Mouse (Mus musculus): ENCODE data around the gene Alkbh2. TPM values are rescaled to one million over a fixed set of nuclear protein-coding genes. Genes with fewer than 3 reads are reported as not detected.
A peak's percentile ranks its signal among the peaks of the same experiment; 100 is the strongest.

The Alkbh2 gene
- polyA plus RNA-seq (2016; fragmentation: Nextera tagmentation; extraction: Ambion mirVana), result 14.6 and 14.7 TPM in 2 replicates

DNA sequence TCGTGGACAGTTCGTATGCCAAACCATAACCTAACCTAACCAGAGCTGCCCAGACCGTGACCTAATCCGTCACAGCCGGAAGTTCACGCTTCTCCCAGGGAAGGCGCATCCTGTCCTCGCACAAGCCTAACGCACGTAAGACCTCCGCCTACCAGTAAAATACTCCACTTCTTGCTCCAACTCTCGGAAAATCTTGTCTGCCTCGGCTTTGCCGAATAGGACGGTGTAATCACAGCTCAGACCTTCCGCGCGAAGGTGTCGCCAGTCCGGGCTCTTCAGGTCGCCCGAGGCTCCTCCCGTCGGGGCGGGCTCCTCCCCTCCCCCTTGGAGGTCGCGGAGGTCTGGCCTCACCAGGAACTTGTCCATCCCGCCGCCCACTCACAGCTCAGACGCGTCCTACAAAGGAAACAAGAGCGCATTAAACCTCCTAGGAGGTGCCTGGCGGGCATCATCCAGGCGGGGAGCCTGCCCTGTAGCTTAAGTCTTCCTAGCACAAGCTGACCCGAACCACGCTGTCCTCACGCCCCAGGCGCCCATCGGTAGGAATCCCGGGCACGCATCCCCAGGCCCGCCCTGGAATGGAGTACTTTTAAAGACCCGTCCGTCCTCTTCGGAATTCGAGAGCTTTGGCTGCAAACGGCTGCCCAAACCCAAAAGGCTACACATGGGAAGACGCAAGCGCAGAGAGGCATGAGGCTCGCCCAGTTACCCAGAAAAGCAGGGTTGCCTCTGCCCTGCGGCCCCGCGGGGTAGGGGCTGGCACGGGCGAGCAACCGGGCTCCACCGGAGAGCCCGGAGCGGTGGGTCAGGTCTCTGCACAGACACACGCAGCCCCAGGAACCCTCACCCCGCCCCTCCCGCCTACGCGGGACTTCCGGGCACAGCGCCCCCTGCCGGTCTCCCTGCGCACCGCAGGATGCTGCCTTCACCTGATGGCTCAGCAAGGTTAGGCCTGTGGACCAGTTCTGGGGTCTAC, at the start of gene Alkbh2:
TSS of gene Alkbh2 (minus strand) at position 845 of the 976 bp plus-strand sequence.
- ATAC-seq (ENCODE audit: insufficient number of reproducible peaks, insufficient read depth, low FRiP score, low TSS enrichment), result no peak
- WGBS, result under 1% methylated on average over 69 of the region's 69 CpGs

DNA sequence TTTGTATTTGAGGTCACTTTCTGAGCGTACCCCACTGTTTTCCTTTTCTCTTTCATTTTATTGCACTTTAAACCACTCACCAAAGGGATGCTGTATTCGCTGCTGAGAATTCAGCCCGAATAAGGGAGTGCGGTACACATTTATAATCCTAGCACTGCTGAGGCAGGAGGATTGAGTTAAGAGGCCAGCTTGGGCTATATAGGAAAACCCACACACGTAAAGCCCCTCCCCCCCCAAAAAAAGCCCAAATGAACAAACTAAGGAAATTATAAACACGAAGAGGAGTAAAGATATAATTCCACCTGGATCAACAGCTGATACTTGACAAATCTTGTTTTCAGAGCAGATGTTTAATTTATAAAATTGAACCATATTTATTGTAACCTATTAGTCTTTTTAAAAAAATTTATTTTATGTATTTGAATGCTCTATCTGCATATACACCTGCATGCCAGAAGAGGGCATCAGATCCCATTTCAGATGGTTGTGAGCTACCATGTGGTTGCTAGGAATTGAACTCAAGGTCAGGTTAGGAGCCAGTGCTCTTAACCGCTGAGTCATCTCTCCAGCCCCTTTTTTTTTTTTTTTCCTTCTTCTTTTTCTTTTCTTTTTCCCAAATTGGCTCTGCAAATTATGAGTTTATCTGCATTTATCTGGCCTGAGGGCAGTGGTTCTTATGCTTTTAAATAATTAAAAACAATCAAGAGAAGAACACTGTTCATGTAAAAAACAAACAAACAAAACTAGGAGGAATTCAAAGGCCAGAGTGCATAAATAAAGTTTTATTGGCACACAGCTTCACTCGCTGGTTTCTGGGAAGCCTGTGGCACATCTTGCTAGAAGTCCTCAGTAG, 48.8 kb upstream of the Alkbh2 start:
- no peaks in the 10 kb centered on the region for H3K9me3 ChIP-seq
- peak overlapping the region; percentile 53; the same call in 1 of the 2 replicates for H3K9ac ChIP-seq
- ATAC-seq (ENCODE audit: insufficient number of reproducible peaks, insufficient read depth, low FRiP score, low TSS enrichment), result no peak
- peaks cover 4% of the 10 kb centered on the region; the same call in 1 of the 2 replicates for H3K27me3 ChIP-seq
- no peak overlapping the region for H3K27ac ChIP-seq
- H3K36me3 ChIP-seq, result no peaks in the 10 kb centered on the region
- H3K4me3 ChIP-seq, result peak overlapping the region; percentile 47
- peaks cover 13% of the 10 kb centered on the region; the same call in 1 of the 2 replicates for H3K4me1 ChIP-seq
- H3K4me2 ChIP-seq (replicated peaks), result peak overlapping the region; percentile 82
- WGBS, result 56% methylated on average over 8 of the region's 8 CpGs

More for the DNA sequence above, at the start of gene Alkbh2:
- Histone ChIP-seq H3K4me3 (peak within 1 kb of the TSS; percentile 51), H3K4me1 (peaks cover 17% of the 10 kb centered on the region), H3K27ac (peak within 1 kb of the TSS; percentile 85), H3K36me3 (peaks cover 31% of the 10 kb centered on the region), H3K4me2 (replicated peaks) (peak within 1 kb of the TSS; percentile 76), H3K9ac (peak within 1 kb of the TSS; percentile 61), H3K9me3 (no peaks in the 10 kb centered on the region), H3K27me3 (no peaks in the 10 kb centered on the region)

DNA sequence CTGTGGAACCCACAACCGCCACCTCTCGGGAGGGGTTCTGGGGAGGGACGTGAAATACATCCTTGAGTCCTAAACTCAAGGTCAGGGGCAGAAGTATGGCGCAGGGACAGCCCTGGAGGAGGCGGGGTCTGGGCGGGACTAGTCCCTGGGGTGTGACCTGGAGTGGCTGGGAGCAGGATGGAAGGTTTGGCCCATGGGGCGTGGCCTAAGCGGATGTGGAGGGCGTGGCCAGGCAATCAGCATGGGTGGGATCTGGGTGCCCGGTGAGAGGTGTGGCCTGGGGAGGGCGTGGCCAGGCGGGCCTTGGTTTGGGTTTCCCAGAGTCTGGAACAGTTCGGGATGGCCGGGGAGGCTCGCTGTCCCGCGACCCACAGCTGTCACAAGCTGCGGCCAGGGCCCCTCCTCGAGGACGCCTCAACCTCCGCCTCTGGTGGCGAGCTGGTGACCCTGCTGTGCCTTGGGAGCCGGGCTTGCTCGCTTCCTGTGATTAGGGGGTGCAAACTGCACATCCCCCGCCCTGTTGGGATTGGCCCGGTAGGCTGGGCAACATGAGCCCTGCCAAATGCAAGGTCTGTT, 47.7 kb upstream of the Alkbh2 start:
- no peaks in the 10 kb centered on the region for H3K9me3 ChIP-seq
- H3K4me1 ChIP-seq, result peaks cover 13% of the 10 kb centered on the region; the same call in 1 of the 2 replicates
- peak overlapping the region; percentile 53 for H3K9ac ChIP-seq
- peak; percentile 86 for ATAC-seq (ENCODE audit: insufficient number of reproducible peaks, insufficient read depth, low FRiP score, low TSS enrichment)
- no peak overlapping the region for H3K27ac ChIP-seq
- under 1% methylated on average over 26 of the region's 26 CpGs for WGBS
- H3K4me3 ChIP-seq, result peak overlapping the region; percentile 47
- peak overlapping the region; percentile 82 for H3K4me2 ChIP-seq (replicated peaks)
- peaks cover 4% of the 10 kb centered on the region; the same call in 1 of the 2 replicates for H3K27me3 ChIP-seq
- H3K36me3 ChIP-seq, result no peaks in the 10 kb centered on the region

DNA sequence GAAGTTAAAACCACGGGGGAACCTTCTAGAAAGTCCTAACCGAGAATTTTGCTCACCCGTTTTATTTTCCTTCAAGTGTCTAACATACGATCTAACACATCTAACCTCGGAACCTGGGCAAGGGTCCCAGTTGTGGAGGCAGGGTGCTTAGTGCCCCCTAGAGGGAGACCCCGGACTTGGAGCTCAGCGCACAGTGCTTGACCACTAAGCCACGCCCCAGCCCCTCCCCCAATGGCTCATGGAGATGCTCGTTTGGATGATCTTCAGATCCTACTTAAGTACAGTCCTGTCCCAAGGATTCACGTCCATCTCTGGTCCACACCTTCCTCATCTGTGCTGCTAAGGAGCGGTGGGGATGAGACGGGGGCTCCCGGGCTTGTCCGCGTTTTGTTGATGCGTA, 46.6 kb upstream of the Alkbh2 start:
- no peak overlapping the region for H3K27ac ChIP-seq
- H3K9ac ChIP-seq, result no peak overlapping the region
- peaks cover 13% of the 10 kb centered on the region; the same call in 1 of the 2 replicates for H3K4me1 ChIP-seq
- ATAC-seq (ENCODE audit: insufficient number of reproducible peaks, insufficient read depth, low FRiP score, low TSS enrichment), result no peak
- peaks cover 4% of the 10 kb centered on the region; the same call in 1 of the 2 replicates for H3K27me3 ChIP-seq
- H3K4me2 ChIP-seq (replicated peaks), result peak overlapping the region; percentile 24
- no peaks in the 10 kb centered on the region for H3K36me3 ChIP-seq
- H3K9me3 ChIP-seq, result no peaks in the 10 kb centered on the region
- WGBS, result 15% methylated on average over 16 of the region's 16 CpGs
- H3K4me3 ChIP-seq, result no peak overlapping the region

DNA sequence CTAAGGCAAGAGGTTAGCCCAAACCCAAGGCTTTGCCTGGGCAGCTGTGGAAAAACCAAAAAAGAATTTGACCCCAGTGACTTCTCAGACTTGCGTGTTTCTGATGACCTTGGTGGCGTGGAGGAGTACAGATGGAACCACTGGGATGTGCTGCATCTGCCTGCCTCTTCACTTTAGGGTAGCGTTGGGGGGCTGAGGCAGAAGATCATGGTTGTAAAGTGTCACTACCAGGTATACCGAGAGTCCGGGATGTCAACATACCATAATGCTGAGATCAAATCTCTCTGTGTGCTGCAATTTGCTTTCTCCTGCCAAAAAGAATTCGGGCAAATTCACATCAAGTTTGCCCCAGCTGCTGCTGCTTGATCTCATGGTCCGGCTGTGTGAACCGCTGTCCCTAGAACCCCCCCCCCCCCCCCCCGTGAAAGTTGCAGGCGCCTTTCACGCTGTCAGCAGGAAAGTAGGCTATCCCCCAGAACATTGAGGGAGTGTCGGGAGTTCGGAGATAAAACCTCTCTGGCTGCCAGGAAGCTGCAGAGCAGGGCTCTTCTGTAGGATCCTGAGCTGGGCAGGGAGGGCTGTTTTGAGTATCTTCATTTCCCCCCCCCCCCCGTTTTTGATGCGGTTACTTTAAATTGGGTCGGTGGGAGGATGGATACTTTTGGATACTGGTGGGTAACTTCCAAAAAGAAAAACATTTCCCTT, 46.0 kb upstream of the Alkbh2 start:
- ATAC-seq (ENCODE audit: insufficient number of reproducible peaks, insufficient read depth, low FRiP score, low TSS enrichment), result no peak
- WGBS, result 31% methylated on average over 16 of the region's 16 CpGs
- Histone ChIP-seq H3K9ac (no peak overlapping the region), H3K27ac (no peak overlapping the region), H3K27me3 (peaks cover 4% of the 10 kb centered on the region; the same call in 1 of the 2 replicates), H3K4me1 (peaks cover 13% of the 10 kb centered on the region; the same call in 1 of the 2 replicates), H3K9me3 (no peaks in the 10 kb centered on the region), H3K4me2 (replicated peaks) (peak overlapping the region; percentile 24), H3K36me3 (no peaks in the 10 kb centered on the region), H3K4me3 (no peak overlapping the region)

DNA sequence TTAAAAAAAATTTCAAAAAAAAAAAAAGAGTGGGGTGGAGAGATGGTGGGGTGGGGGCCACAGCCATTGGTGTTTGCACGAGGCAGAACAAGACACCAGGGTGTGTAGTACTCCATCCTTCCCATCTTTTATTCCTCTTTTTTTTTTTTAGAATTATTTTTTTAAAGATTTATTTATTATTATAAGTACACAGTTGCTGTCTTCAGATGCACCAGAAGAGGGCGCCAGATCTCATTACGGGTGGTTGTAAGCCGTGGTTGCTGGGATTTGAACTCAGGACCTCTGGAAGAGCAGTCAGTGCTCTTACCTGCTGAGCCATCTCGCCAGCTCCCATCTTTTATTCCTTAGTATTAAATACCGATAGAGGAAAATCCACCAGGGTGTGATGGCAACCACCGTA, 45.4 kb upstream of the Alkbh2 start:
- no peak for ATAC-seq (ENCODE audit: insufficient number of reproducible peaks, insufficient read depth, low FRiP score, low TSS enrichment)
- 72% methylated on average over 7 of the region's 7 CpGs for WGBS
- no peaks in the 10 kb centered on the region for H3K9me3 ChIP-seq

GRCm38 (mm10) chr5:114172936-114173335, 44.9 kb upstream of the Alkbh2 start:
- Histone ChIP-seq H3K27ac (no peak overlapping the region), H3K4me2 (replicated peaks) (no peak overlapping the region), H3K9ac (no peak overlapping the region), H3K9me3 (no peaks in the 10 kb centered on the region), H3K27me3 (peaks cover 4% of the 10 kb centered on the region; the same call in 1 of the 2 replicates), H3K4me3 (no peak overlapping the region), H3K36me3 (no peaks in the 10 kb centered on the region), H3K4me1 (peaks cover 13% of the 10 kb centered on the region; the same call in 1 of the 2 replicates)
- no peak for ATAC-seq (ENCODE audit: insufficient number of reproducible peaks, insufficient read depth, low FRiP score, low TSS enrichment)
- 84% methylated on average over 3 of the region's 3 CpGs for WGBS

More for the DNA sequence above, 45.4 kb upstream of the Alkbh2 start:
- Histone ChIP-seq H3K4me3 (no peak overlapping the region), H3K27ac (no peak overlapping the region), H3K4me1 (peaks cover 13% of the 10 kb centered on the region; the same call in 1 of the 2 replicates), H3K9ac (no peak overlapping the region), H3K36me3 (no peaks in the 10 kb centered on the region), H3K27me3 (peaks cover 4% of the 10 kb centered on the region; the same call in 1 of the 2 replicates), H3K4me2 (replicated peaks) (no peak overlapping the region)

DNA sequence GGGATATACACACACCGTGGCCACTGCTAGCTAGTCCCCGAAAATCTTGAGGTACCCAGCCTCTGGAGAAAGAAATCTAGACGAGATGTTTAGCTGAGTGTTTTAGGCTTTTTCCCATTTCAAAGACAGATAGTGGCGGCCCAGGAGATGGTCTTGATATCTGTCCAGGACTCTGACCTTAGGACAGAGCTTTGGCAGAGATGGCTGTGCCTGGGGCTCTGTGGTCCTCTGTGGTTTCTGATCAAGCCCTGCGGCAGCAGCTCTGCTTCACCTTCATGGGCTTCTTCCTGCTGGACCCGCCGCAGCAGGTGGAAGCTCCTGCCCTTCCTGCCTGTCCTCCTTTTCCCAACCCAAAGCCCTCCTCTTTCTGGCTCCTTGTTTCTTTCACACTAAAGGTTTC, 42.3 kb upstream of the Alkbh2 start:
- 86% methylated on average over 7 of the region's 7 CpGs for WGBS
- ATAC-seq (ENCODE audit: insufficient number of reproducible peaks, insufficient read depth, low FRiP score, low TSS enrichment), result no peak
- Histone ChIP-seq H3K9ac (no peak overlapping the region), H3K9me3 (no peaks in the 10 kb centered on the region), H3K4me1 (peaks cover 4% of the 10 kb centered on the region; the same call in 1 of the 2 replicates), H3K27ac (no peak overlapping the region), H3K36me3 (no peaks in the 10 kb centered on the region), H3K4me2 (replicated peaks) (no peak overlapping the region), H3K4me3 (no peak overlapping the region), H3K27me3 (peaks cover 4% of the 10 kb centered on the region; the same call in 1 of the 2 replicates)

DNA sequence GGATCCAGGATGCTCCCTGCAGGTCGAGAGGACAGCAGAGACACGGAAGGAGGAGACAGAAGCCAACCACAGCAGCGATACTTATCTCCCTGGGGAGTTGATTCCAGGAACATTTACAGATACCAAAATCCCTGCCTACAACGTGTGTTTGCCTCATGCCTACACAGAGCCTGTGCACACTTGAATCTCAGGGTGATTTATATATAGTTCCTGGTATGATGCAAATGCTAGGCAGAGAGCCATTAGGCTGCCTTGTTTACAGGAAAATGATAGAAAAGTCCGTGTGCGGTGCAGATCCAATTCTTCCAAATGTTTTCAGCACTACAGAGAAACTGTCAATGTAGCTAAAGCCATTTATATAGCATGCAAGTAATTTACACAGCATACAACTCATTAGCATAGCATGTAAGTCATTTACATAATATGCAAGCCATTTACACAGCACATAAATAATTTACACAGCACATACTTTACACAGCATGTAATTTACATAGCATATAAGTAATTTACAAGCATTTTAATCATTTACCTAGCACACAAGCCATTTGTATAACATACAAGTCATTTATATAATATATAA, 35.2 kb upstream of the Alkbh2 start:
- H3K4me2 ChIP-seq (replicated peaks), result no peak overlapping the region
- WGBS, result 73% methylated on average over 6 of the region's 6 CpGs
- H3K9me3 ChIP-seq, result no peaks in the 10 kb centered on the region
- no peaks in the 10 kb centered on the region for H3K27me3 ChIP-seq
- H3K36me3 ChIP-seq, result no peaks in the 10 kb centered on the region
- H3K9ac ChIP-seq, result no peak overlapping the region
- H3K4me1 ChIP-seq, result no peaks in the 10 kb centered on the region
- H3K27ac ChIP-seq, result no peak overlapping the region
- ATAC-seq (ENCODE audit: insufficient number of reproducible peaks, insufficient read depth, low FRiP score, low TSS enrichment), result no peak
- no peak overlapping the region for H3K4me3 ChIP-seq

GRCm38 (mm10) chr5:114162106-114162815, 34.2 kb upstream of the Alkbh2 start:
- no peak for ATAC-seq (ENCODE audit: insufficient number of reproducible peaks, insufficient read depth, low FRiP score, low TSS enrichment)
- H3K27ac ChIP-seq, result no peak overlapping the region
- no peaks in the 10 kb centered on the region for H3K27me3 ChIP-seq
- 46% methylated on average over 12 of the region's 12 CpGs for whole genome bisulfite sequencing
- no peak overlapping the region for H3K4me3 ChIP-seq
- H3K4me2 ChIP-seq (replicated peaks), result no peak overlapping the region
- no peaks in the 10 kb centered on the region for H3K36me3 ChIP-seq
- no peaks in the 10 kb centered on the region for H3K9me3 ChIP-seq
- H3K9ac ChIP-seq, result no peak overlapping the region
- H3K4me1 ChIP-seq, result no peaks in the 10 kb centered on the region
